Mouse (Mus musculus): ENCODE measurements around the gene Cox7a2l. TPM values are rescaled to one million over a fixed set of nuclear protein-coding genes. Genes with fewer than 3 reads are reported as not detected.

The Cox7a2l gene
- polyA plus RNA-seq, 1 experiment from 2014 or later: 150 TPM

- Histone ChIP-seq H3K4me2 (replicated peaks) (no peak overlapping the region), H3K9me3 (no peaks in the 10 kb centered on the region), H3K9ac (replicated peaks) (no peak overlapping the region), H3K4me3 (no peak overlapping the region), H3K4me1 (no peaks in the 10 kb centered on the region; the same call in 1 of the 2 replicates), H3K27ac (replicated peaks) (no peak overlapping the region), H3K27me3 (no peaks in the 10 kb centered on the region), H3K36me3 (peaks cover 32% of the 10 kb centered on the region)
- ATAC-seq (ENCODE audit: low FRiP score, low read depth): no peak
- WGBS: 94% methylated on average over 7 of the region's 7 CpGs
Measured at GRCm38 (mm10) chr17:83482817-83483536, 34.2 kb downstream of the Cox7a2l start.

GRCm38 (mm10) chr17:83481551-83481950, 35.6 kb downstream of the Cox7a2l start:
- H3K27ac ChIP-seq (replicated peaks): no peak overlapping the region
- WGBS: 96% methylated on average over 7 of the region's 7 CpGs
- no peak for ATAC-seq (ENCODE audit: low FRiP score, low read depth)
- no peaks in the 10 kb centered on the region for H3K27me3 ChIP-seq
- peaks cover 45% of the 10 kb centered on the region for H3K36me3 ChIP-seq
- no peak overlapping the region for H3K4me2 ChIP-seq (replicated peaks)
- H3K9me3 ChIP-seq: no peaks in the 10 kb centered on the region
- H3K4me3 ChIP-seq: no peak overlapping the region
- no peaks in the 10 kb centered on the region for H3K4me1 ChIP-seq
- H3K9ac ChIP-seq (replicated peaks): no peak overlapping the region

- Histone ChIP-seq H3K27me3 (no peaks in the 10 kb centered on the region), H3K4me3 (no peak overlapping the region), H3K27ac (replicated peaks) (no peak overlapping the region), H3K9ac (replicated peaks) (no peak overlapping the region), H3K4me2 (replicated peaks) (no peak overlapping the region), H3K36me3 (peaks cover 68% of the 10 kb centered on the region), H3K4me1 (no peaks in the 10 kb centered on the region), H3K9me3 (no peaks in the 10 kb centered on the region)
- WGBS: 94% methylated on average over 12 of the region's 12 CpGs
- ATAC-seq (ENCODE audit: low FRiP score, low read depth): no peak
Measured at GRCm38 (mm10) chr17:83477089-83477488, 40.0 kb downstream of the Cox7a2l start.

DNA sequence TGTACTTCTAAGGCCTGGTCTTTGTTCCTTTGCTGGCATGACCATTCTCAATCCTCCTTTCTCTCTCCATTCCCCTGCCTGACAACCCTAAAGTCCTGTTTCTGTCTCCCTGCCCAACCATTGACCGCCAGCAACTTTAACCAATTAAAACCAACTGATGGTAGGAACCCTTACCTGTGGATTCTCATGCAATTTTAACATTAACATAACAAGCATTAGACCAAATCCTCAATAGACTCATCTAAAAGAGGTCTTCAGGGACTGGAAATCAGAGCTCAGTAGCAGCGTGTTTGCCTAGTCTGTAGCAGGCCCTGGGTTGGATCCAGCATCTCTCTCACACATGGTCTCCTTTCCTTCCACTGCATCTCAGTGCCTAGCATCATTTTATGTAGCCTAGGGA, 47.5 kb downstream of the Cox7a2l start:
- 90% methylated on average over 2 of the region's 2 CpGs for WGBS
- Histone ChIP-seq H3K4me1 (peaks cover 4% of the 10 kb centered on the region; the same call in 1 of the 2 replicates), H3K4me2 (replicated peaks) (no peak overlapping the region), H3K27me3 (no peaks in the 10 kb centered on the region), H3K27ac (replicated peaks) (no peak overlapping the region), H3K36me3 (peaks cover 35% of the 10 kb centered on the region), H3K9ac (replicated peaks) (no peak overlapping the region), H3K4me3 (no peak overlapping the region), H3K9me3 (no peaks in the 10 kb centered on the region)
- no peak for ATAC-seq (ENCODE audit: low FRiP score, low read depth)

- ATAC-seq (ENCODE audit: low FRiP score, low read depth): 0 out of 2 replicates have a peak, but pooled peaks have one; percentile 52
- Histone ChIP-seq H3K27ac (replicated peaks) (no peak overlapping the region), H3K9me3 (no peaks in the 10 kb centered on the region)
Measured at GRCm38 (mm10) chr17:83466697-83467251, 50.4 kb downstream of the Cox7a2l start.

GRCm38 (mm10) chr17:83465969-83466368, 51.2 kb downstream of the Cox7a2l start:
- no peak for ATAC-seq (ENCODE audit: low FRiP score, low read depth)
- WGBS: 91% methylated on average over 5 of the region's 5 CpGs
- peaks cover 35% of the 10 kb centered on the region for H3K36me3 ChIP-seq
- no peaks in the 10 kb centered on the region for H3K27me3 ChIP-seq
- H3K4me3 ChIP-seq: no peak overlapping the region
- no peak overlapping the region for H3K27ac ChIP-seq (replicated peaks)
- H3K9ac ChIP-seq (replicated peaks): no peak overlapping the region
- H3K4me1 ChIP-seq: peaks cover 4% of the 10 kb centered on the region; the same call in 1 of the 2 replicates
- H3K4me2 ChIP-seq (replicated peaks): no peak overlapping the region
- H3K9me3 ChIP-seq: no peaks in the 10 kb centered on the region

More at GRCm38 (mm10) chr17:83466697-83467251, 50.4 kb downstream of the Cox7a2l start:
- Histone ChIP-seq H3K4me2 (replicated peaks) (no peak overlapping the region), H3K9ac (replicated peaks) (no peak overlapping the region), H3K4me3 (no peak overlapping the region), H3K36me3 (peaks cover 30% of the 10 kb centered on the region), H3K4me1 (peaks cover 4% of the 10 kb centered on the region; the same call in 1 of the 2 replicates), H3K27me3 (no peaks in the 10 kb centered on the region)
- WGBS: 80% methylated on average over 6 of the region's 6 CpGs

DNA sequence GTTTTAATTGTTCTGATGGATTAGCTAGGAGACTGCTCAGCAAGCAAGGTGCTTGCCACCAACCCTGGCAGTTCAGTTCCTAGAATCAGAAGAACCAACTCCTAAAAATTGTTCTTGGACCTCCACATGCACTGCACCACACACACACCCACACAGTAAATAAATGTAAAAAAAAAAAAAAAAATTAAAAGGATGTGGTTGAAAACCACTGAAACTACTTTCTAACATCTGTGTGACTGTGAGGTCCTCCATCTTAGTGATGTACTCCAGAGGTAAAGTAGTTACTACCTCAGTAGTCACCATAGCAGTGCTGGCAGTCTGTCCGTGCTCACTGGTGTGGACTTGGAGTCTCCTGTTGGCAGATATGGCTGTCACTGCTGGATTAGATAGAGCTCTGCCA, 59.9 kb downstream of the Cox7a2l start:
- no peaks in the 10 kb centered on the region for H3K9me3 ChIP-seq
- H3K36me3 ChIP-seq: peaks cover 44% of the 10 kb centered on the region
- H3K9ac ChIP-seq (replicated peaks): no peak overlapping the region
- no peak overlapping the region for H3K4me3 ChIP-seq
- no peaks in the 10 kb centered on the region for H3K4me1 ChIP-seq
- ATAC-seq (ENCODE audit: low FRiP score, low read depth): no peak
- no peaks in the 10 kb centered on the region for H3K27me3 ChIP-seq
- no peak overlapping the region for H3K27ac ChIP-seq (replicated peaks)
- no peak overlapping the region for H3K4me2 ChIP-seq (replicated peaks)
- WGBS: 100% methylated on average over 1 of the region's 1 CpGs

DNA sequence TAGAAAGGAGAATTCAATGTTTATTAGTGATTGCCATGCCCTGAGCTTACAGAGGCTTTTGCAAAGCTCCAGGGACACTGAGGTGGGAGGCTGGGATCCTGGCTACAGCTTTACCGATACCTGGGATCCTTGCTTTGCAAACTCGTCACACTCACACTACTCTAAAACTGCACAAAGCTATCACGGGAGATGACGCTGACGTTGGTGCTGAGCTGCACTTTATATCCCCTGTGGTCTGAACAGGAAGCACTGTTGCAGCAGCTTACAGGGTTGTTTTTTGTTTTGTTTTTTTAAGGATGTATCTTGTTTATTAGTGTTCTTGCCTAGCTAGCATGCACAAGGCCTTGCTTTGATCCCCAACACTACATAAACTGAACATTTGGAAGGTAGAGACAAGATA, 63.5 kb downstream of the Cox7a2l start:
- peaks cover 57% of the 10 kb centered on the region for H3K36me3 ChIP-seq
- no peak for ATAC-seq (ENCODE audit: low FRiP score, low read depth)
- no peaks in the 10 kb centered on the region for H3K9me3 ChIP-seq
- no peak overlapping the region for H3K27ac ChIP-seq (replicated peaks)
- no peaks in the 10 kb centered on the region for H3K27me3 ChIP-seq
- H3K4me3 ChIP-seq: no peak overlapping the region
- no peaks in the 10 kb centered on the region for H3K4me1 ChIP-seq
- WGBS: 78% methylated on average over 5 of the region's 5 CpGs
- H3K4me2 ChIP-seq (replicated peaks): no peak overlapping the region
- H3K9ac ChIP-seq (replicated peaks): no peak overlapping the region

GRCm38 (mm10) chr17:83452451-83452850, 64.7 kb downstream of the Cox7a2l start:
- no peaks in the 10 kb centered on the region for H3K27me3 ChIP-seq
- peaks cover 53% of the 10 kb centered on the region for H3K36me3 ChIP-seq
- no peak overlapping the region for H3K9ac ChIP-seq (replicated peaks)
- H3K9me3 ChIP-seq: no peaks in the 10 kb centered on the region
- ATAC-seq (ENCODE audit: low FRiP score, low read depth): no peak
- H3K4me1 ChIP-seq: no peaks in the 10 kb centered on the region
- no peak overlapping the region for H3K4me3 ChIP-seq
- 97% methylated on average over 8 of the region's 8 CpGs for WGBS
- H3K27ac ChIP-seq (replicated peaks): no peak overlapping the region
- H3K4me2 ChIP-seq (replicated peaks): no peak overlapping the region

Other genes with a start within 250 kb of the Cox7a2l start
- 43.4 and 47.4 TPM in 2 replicates for gene Eml4, start 166.4 kb downstream of the Cox7a2l start, polyA plus RNA-seq (2016; fragmentation: Nextera tagmentation; extraction: Ambion mirVana)
- 0.14 TPM in 1 of 2 replicates, not detected in the other for gene Kcng3, start 114.6 kb upstream of the Cox7a2l start, polyA plus RNA-seq (2016; fragmentation: Nextera tagmentation; extraction: Ambion mirVana)
- gene Mta3, start 188.8 kb upstream of the Cox7a2l start, polyA plus RNA-seq (2016; fragmentation: Nextera tagmentation; extraction: Ambion mirVana): 34.6 and 36.8 TPM in 2 replicates